Mouse (Mus musculus): ENCODE results near the gene Slc25a20.

DNA sequence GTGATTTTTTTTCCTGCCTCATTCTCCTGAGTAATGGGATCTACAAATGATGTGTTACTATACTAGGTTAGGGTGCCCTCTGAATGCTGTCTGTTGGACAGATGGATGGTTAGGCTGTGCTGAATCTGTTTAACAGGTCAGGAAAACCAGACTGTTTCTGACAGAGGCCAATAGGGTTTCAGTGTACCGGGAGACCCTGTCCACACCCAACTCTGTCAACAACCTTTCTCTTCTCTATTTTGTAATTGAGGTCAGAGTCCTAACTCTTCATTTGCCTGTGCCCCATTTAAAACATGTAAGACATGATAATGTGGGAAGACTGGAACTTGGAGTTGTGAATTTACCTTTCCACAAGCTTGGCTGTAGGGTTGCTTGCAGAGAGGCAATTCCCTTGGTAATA, 28.1 kb downstream of the Slc25a20 start:
- TF ChIP-seq CTCF (IDR thresholded peaks at IDR 0.05) (no peak), EP300 (IDR thresholded peaks at IDR 0.05; ENCODE audit: insufficient read depth, low read depth, low read length) (no peak)
